Mouse (Mus musculus): Measurements from ENCODE around the gene Gm5678.
A peak's percentile ranks its signal among the peaks of the same experiment; 100 is the strongest.

The Gm5678 gene

DNA sequence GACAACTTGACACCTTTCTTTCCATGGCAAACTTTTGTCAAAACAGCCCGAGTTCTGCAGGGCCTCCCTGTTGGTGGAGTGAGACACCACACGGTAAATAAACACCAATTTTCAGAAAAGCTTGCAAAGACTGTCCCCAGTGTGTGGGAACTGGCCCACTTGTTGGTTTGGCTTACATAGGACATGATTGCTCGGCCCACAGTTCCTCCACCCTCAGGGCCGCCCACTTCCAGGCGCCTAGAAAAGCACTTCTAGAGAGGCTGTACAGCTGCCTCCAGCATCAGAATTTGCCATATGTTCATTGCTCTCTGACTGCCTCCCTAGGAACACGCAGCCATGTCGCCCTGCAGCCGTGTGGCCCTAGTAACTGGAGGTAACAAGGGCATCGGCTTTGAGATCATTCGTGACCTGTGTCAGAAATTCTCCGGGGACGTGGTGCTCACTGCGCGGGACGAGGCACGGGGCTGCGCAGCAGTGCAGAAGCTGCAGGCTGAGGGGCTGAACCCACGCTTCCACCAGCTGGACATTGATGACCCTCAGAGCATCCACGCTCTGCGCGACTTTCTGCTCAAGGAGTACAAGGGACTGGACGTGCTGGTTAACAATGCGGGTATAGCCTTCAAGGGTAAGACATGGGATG is at the start of gene Gm5678:
Gene Gm5678 (plus strand): TSS at position 337 of the 640 bp plus-strand sequence.
- no peak for DNase-seq

DNA sequence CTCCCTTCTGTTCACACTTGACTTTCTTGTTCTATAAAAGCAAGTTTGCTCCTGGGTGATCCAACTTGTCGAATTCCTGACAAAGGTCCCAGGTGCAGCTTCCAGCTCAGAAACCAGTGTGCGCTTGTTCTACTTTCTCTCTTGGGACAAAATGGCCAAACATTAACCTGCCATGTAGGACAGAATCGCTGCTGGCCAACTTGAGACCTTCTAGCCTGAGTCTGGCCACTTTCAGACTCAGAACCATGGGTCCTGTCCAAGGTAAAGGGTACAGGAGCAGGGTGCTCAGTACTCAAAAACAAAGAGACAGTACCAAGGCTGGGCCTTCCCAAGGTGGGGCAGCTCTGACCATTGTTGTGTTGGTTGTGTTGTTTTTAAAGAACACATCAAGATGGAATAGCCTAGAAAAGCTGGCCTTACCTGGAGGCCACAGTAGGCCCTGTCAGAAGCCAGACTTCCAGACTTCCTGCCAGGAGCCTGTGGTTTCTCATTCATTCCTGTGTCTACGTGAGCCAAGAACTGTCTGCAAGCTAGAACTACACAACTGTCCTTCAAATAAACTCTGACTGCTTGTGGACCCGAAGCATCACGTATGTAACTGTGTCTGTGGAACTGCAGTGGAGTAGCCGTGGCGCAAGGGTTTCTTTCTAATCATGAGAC is 49.4 kb upstream of the Gm5678 start:
- no peak for DNase-seq

DNA sequence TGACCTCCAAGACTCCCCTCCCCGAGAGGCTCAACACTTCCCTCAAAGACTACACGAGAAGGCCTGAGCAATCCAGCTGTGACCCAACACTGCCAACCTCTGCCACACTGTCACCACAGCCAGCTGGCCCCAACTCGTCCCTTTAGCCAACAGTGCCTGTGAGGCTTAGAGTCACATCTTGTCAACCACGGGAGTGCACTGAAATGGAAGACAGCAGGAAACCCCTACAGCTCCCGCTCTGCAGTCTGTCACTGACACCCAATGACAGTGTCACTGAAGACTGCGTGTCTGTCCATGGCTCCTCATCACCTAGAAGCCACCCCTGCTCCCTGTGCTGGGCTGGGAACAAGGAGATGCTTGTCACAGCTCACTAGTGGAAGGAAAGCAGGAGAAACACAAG is 46.8 kb upstream of the Gm5678 start:
- no peak for DNase-seq

DNA sequence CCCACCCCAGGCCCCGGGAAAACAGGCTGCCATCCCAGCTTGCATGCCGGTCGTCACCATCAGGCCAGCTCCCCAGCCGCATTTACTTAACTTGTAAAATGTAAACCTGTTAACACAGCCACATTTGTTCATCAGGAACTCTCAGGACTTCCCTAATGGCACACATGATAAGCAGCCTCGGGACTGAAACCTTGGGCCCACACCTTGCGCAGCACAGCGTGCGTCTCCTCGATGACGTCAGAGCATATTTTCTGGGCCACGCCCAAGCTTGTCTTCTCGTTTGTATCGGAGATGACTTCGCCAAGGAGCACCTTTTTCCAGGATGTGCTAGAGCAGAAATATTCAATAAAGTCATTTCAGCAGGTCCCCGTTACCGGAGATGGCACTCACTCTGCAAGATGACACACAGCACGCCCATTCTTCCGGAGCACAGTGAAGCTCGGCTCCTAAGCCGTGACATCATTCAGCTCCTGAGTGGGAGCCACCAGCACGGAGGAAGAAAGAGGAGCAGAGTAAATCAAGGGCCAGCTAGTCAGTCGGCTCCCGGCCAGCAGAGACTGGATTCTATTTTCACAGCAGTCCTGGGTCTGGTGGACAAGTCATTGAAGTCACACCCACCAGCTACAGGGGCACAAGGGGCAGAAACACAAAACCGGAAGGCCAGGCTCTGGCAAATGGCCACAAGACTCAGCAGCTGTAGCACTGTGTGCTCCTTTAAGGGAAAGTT is 42.8 kb upstream of the Gm5678 start:
- DNase-seq: no peak

DNA sequence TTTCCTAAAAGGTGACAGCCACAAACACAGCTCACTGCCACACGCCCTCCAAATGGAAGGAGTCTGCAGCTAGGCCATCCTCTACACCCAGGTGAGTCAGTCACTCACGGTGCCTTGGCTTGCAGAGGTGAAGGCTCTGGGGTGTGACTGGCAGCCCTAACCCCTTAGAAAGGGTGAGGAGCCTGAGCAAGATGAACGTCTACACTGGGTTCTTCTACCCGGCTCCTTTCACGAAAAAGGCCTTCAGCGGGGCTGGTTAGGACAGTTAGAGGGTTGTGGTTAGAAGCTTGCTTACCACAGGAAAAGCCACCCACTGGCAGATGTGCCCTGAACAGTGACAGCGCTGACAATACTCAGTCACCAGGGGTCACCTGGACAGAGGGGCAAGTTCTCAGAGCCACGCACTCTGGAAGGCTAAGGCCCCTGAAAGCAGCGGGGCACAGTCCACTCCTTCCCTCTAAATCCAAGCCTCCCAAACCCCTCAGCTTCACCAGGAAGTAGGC is 42.1 kb upstream of the Gm5678 start:
- no peak for DNase-seq

DNA sequence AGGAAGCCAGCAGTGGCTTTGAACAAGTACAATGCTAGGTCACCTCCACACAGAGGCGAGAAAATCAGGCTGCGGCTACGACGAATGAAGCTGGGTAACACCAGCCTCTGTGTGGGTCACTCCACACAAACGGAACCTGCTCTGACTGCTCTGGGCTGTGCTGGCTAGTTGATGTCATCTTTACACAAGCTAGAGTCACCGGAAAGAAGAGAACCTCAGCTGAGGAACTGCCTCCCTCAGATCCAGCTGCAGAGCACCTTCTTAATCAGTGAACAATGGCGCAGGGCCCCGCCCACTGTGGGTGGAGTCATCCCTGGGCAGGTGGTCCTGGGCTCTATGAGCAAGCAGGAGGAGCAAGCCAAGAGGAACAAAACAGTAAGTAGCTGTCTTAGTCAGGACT is 41.5 kb upstream of the Gm5678 start:
- peak; percentile 40 for DNase-seq

DNA sequence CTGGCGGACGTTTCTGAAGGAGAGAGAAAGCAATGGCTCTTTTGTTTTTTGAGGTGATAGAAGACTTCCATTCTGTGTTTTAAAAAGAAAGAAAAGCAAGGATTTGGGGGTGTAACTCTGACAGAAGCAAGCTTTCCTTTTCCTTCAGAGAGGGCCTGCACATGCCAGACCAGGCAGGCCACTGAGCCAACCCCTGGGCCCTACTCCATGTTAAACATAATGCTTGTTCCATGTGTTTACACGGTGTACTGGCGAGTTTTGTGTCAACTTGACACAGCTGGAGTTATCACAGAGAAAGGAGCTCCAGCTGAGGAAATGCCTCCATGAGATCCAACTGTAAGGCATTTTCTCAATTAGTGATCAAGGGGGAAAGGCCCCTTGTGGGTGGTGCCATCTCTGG is 39.6 kb upstream of the Gm5678 start:
- DNase-seq: no peak

DNA sequence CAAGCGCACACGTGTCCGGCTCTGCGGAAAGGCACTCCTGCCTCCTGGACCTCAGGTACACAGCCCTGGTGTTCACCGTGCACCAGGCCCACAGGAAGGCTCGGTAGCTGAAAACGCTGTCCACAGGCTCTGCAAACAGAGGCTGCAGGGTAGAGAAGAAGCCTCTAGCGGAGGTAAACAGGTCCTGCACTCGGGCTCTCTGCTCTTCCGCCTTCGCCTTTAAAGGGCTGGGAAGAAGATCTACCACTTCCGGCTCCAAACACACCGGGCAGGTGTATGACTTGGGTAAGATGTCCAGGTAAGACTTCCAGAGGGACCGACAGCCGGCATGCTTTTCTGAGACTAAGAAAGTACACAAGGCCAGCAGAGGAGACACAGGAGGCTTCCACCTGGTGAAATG is 37.0 kb upstream of the Gm5678 start:
- no peak for DNase-seq

DNA sequence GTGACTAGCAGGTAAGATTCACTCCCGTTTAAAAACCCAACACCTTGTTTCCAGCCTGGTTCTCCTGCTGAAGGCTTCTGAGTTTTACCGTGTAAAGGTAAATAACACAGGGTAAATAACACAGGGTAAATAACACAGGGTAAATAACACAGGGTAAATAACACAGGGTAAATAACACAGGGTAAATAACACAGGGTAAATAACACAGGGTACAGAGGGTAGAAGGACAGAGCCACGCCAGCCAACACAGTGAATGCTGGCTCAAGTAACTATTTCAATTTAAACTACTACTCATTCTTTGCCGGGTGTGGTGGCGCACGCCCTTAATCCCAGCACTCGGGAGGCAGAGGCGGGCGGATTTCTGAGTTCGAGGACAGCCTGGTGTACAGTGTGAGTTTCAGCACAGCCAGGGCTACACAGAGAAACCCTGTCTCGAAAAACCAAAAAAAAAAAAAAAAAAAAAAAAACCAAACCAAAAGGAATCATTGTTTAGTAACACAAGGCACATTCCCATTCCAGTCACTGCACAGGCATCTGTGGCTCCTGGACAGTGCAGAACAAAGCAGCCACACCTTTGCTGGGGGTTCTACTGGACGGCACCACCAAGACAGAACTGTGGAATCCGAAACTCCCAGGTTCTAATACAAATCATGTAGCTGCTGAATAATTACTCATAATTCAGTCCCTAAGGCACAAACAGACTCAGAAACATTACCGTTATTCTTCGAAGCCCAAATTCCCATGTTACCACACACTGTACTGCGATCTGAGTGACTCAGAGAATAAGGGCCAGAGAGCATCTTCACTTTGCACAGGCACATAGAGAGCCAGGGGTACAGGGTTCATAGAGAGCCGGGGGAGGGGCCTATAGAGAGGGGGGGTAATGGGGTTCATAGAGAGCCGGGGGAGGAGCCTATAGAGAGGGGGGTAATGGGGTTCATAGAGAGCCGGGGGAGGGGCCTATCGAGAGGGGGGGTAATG is 36.2 kb upstream of the Gm5678 start:
- no peak for DNase-seq

DNA sequence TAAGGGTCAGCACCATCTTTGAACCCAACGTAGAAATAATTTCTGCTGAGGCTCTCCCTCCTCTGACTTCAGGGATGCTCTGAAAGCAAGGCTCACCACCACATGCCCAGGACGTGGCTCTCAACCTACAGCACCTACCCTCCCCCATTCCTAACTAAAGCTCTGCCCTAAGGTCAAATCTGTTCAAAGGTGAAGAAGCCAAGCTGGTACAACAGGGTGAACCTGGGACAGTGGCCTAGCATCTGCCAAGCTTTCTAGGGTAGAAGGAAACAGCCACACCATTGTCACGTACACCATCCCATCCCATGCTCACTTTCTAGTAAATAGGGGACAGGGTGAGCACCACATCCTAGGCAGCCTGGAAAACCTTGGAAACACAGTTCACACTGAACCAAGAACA is 35.2 kb upstream of the Gm5678 start:
- DNase-seq: no peak

DNA sequence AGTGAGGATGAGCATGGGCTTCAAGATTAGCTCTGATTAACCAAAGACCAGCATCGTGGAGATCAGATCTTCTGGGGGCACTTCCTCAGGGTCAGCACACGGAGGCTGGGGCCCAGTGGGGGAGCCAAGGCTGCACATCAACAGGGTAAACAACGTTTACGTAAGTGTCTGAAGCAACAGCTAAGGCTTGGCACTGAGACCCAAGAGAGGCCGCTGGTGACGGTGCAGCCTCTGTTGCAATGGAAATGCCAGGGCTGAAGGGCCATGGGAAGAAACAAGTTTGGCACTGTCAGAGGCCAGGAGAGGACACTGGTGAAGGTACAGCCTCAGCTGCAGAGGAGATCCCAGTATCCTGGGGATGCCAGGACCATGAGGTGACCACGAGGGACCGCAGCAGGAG is 34.5 kb upstream of the Gm5678 start:
- no peak for DNase-seq

DNA sequence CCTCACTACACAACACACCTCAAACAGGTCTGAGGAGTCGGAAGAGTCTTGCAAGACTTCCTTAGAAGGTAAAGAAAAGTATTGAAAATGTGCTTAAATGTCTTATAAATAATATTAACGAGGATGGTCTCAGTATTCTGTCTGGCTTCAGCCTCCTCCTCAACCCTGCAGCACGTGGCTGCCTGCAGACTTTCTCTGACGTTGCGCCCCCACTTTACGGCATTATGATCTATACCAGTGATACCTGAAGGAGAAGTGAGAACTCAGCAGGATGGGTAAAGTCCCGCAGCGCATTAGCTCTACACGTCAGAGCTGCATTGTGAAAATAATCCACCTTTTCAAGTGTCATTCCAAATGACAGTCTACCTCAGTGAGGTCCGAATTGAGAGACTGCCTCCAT is 33.4 kb upstream of the Gm5678 start:
- peak; percentile 0 for DNase-seq

DNA sequence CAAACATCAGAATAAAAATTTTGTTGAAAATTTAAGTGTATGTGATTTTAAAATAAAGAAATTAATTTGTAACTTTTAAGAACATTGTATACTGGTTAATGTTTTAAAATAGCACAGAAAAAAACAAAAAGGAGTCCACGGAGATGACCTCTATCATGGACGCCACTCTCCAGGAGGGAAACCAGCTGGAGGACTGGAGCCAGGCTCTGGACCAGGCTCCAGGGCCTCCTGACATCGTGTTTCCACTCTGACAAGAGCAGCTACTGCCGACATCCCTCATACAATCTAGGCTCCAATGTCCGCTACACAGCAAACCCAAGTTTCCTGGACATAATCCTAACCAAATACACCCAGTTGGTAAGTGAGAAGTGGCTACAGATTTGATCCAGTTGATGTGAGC is 32.1 kb upstream of the Gm5678 start:
- no peak for DNase-seq

DNA sequence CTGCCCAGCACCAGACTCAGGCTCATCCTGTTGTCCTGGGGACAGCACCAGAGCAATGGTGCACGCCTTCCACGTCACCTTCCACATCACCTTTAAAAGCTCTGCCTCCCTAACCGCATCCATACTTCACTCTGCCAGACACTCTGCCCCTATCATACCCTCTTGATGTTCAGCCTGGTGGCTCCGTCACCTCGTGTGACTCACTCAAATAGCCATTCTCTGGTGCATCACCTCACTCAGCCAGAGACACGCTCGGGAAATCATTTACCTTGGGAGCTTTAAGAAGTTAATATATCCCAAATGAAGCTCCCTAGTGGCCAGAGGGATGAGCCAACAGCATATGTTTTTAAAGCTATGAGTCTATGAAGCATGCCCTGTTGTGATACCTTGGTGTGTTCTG is 31.1 kb upstream of the Gm5678 start:
- peak; percentile 1 for DNase-seq

DNA sequence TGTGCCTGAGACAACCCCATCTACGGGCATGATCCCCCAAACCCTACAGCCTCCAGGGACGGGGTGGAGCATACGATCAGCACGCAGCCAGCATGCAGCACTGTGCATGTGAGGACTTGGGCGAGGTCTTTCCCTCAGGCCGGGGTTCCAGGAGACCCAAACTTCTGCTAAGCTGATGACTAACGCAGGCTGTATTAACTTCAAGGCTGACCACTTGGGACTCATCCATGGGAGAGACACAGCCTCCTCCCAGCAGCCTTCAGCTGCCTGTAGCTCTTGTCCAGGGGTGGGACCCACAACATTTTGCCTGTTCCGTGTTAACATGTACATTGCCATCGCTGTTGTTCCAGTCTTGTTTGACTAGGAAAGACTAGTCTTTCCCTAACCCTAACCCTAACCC is 30.3 kb upstream of the Gm5678 start:
- DNase-seq: peak; percentile 1

DNA sequence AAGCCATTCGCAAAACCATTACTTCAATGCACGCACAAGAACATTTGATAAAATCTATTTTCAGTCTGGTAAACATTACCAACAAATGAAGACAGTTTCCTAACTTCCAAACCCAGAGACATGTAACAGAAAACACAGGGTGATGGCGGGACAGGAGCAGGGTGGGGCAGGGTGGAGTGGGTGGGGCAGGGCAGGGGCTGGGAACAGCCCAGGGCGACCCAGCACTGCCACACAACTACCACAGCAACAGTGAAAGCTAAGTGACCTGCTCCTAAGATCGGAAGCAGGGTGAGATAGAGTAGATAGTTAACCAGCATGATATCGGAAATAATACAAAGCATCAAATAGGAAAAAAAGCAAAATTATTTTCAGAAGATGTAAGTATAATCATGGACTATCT is 28.4 kb upstream of the Gm5678 start:
- peak; percentile 65 for DNase-seq

DNA sequence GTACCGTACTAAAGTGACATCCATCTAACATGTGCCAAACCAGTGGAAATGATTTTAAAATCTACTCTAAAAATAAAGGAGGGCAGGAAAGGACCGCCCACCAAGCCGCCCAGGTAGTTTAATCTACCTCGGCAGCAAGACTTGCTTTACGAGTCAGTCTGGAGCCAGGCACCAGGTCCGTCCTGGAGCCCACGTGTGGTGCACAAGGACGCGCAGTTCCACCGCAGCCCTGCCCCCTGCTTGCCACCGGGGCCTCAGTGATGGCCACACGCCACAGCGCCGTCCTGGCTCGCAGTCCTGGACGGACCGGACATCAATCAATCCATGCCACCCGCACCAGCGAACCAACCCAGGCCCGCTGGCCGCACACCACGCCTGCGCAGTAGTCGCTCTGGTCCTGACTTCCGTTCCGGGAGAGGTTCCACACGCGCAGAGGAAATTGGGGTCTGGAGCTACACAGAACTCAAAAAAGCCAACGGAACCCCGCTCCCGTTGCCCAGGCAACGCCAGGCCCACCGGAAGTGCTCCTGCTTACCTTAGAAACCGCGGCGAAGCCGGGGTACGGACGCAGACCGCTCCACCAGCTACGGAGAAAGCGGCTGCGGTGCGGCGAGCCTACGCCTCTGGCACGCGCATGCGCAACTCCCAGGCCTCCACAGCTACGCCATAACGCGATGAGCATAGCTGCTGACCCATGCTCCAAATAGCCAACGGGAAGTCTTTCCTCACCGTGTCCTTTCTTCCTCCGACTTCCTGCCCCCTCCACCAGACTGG is 24.3 kb upstream of the Gm5678 start, which contains the start of gene Setd4:
Gene Setd4 (minus strand): TSS at position 625 of the 774 bp plus-strand sequence.
- peak; percentile 91 for DNase-seq

DNA sequence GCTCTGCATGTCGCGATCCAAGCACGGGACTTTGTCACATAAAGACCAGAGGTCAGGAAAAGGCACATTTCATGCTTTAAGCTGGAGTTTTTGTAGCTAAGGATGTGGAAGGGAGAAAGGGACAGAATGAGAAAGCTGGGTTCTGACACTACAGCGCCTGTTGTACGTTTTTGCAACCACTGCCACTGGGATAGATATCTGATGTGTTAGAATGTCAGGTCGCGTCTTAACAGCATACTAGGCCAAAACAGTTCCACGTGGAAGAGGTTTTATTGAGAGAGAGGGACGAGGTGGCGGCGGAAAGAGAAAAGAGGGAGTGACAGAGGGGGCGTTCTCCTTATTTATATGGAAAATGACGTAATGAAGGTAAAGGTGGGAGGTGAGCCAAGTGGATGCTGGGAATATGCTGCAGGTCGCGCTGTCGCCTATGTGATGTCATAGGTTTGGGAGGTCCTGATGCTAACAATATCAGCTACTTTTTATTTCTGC is 23.4 kb upstream of the Gm5678 start:
- DNase-seq: no peak

DNA sequence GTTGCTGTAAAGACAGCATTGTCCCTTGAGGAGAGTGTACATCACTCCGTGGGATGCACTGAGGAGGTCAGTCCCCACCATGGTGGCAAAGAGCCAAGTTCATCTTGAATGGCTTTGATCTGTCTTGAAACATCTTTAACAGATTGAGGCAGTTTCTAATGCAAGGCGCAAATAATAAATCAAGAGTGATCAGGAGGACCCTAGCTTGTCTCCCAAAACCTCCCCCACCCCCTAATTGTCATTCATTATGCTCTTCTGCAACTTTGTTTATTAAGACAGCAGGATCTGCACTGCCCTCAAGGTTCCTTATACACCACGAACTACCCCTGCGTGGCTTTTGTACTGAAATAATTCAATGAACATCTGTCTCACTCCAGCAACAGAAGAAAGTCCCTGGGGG is 22.3 kb upstream of the Gm5678 start, which contains the start of gene Cbr1:
Gene Cbr1 (plus strand): TSS at position 301 of the 400 bp plus-strand sequence.
- no peak for DNase-seq

DNA sequence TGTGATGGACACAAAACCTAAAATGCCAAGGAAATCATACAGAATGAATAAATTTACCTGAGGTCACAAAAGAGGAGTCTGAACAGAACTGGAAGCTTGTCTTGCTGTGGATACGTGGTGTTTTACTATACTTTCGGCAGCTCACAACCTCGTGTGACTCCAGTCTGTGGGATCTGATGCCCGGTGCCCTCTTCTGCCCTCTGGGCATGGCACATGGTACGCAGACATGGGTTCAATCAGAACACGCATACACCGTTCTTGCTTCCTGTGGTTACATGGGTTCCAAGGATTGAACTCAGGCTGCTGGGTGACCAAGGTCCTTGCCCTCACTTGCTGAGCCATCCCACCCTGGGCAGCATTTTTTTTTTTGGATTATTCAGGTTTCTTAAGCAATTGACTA is 21.8 kb upstream of the Gm5678 start:
- DNase-seq: no peak

DNA sequence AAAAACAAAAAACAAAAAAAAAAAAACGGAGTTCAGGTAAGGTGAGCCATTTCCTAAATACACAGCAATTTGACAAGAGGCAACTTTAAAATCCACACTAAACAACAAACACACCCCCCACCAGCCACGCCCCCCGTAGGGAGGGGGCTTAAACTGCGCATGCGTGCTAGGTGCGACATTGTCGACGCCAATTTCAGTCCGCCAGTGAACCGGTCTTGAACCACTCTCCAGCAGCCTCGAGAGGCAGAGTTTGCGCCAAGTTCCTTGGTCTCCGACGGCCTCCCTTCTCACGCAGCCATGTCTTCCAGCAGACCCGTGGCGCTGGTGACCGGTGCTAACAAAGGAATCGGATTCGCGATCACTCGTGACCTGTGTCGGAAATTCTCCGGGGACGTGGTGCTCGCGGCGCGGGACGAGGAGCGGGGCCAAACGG is 20.2 kb upstream of the Gm5678 start:
- peak; percentile 89 for DNase-seq

DNA sequence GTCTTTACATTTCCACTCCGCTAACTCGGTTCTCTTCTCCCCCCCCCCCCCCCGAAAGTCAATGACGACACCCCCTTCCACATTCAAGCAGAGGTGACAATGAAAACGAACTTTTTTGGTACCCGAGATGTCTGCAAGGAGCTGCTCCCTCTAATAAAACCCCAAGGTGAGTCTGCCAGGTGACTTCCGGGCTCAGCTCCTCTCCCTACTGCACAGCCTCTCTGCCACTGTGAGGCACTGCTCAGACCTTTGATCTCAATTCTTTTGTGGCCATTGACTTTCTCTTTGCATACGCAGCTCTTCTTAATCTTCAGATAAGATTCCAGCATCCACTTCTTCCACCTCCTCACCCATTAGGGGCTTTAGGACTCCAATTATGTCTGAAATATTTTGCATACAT is 19.2 kb upstream of the Gm5678 start:
- DNase-seq: no peak

All from liver (tissue).